Mouse (Mus musculus) ES-E14 (cell line): Measurements from ENCODE around the gene Cnih2. TPM values are rescaled to one million over a fixed set of nuclear protein-coding genes. Genes with fewer than 3 reads are reported as not detected.

Experiments
- DNase-seq: peaks from one replicate; pipeline ENCODE4 v3.0.0-alpha.2; 2013; ENCODE audit warnings: low read depth, low spot score
- H3K27ac ChIP-seq: 2 replicates; pipeline ENCODE4 v1.5.1; 2012; ENCODE audit warnings: low read depth, mild to moderate bottlenecking, low read length, moderate library complexity, mixed read lengths; ENCODE audit not compliant: poor library complexity, insufficient read depth, severe bottlenecking
- H3K36me3 ChIP-seq: 2 replicates; pipeline ENCODE4 v1.6.1; 2012; ENCODE audit warnings: mild to moderate bottlenecking, low read length, moderate library complexity, mixed read lengths; ENCODE audit not compliant: control insufficient read depth, poor library complexity, insufficient read depth, severe bottlenecking
- H3K4me1 ChIP-seq, 2 experiments: fragments of 150-350 bp in 1 of 2; sonication (generic) in 1 of 2; 2 replicates each; pipeline ENCODE4 v1.6.1; 2012; ENCODE audit warnings: low read length in 2 of 2, mild to moderate bottlenecking in 1 of 2, mixed read lengths in 1 of 2; ENCODE audit not compliant: control insufficient read depth in 2 of 2, insufficient read depth in 2 of 2, poor library complexity in 1 of 2
- H3K4me3 ChIP-seq, 2 experiments: fragments of 150-350 bp in 1 of 2; sonication (generic) in 1 of 2; 2 replicates each; pipeline ENCODE4 v1.5.1; 2012; ENCODE audit warnings: low read length in 2 of 2, low read depth in 1 of 2, mild to moderate bottlenecking in 1 of 2, mixed read lengths in 1 of 2; ENCODE audit not compliant: insufficient read depth in 1 of 2, poor library complexity in 1 of 2, severe bottlenecking in 1 of 2
- H3K9ac ChIP-seq: 2 replicates; pipeline ENCODE4 v1.6.1; 2012; ENCODE audit warnings: low read depth, mild to moderate bottlenecking, low read length, mixed read lengths; ENCODE audit not compliant: poor library complexity, insufficient read depth, severe bottlenecking
- H3K9me3 ChIP-seq: fragments of 150-350 bp; sonication (generic); 2 replicates; pipeline ENCODE4 v1.6.1; 2012; ENCODE audit warnings: low read depth, mild to moderate bottlenecking, low read length; ENCODE audit not compliant: control insufficient read depth, insufficient read depth
- CHD2 ChIP-seq: IDR thresholded peaks from 2 replicates; pipeline ENCODE4 v1.6.1; 2014; ENCODE audit warnings: mild to moderate bottlenecking, low read depth, low read length, inconsistent platforms
- HCFC1 ChIP-seq: IDR thresholded peaks from 2 replicates; pipeline ENCODE4 v1.6.1; 2012; ENCODE audit warnings: low read length, inconsistent platforms, borderline replicate concordance; ENCODE audit not compliant: insufficient read depth
- MAFK ChIP-seq: IDR thresholded peaks from 2 replicates; pipeline ENCODE4 v1.6.1; 2014; ENCODE audit warnings: mild to moderate bottlenecking, low read depth, low read length, inconsistent platforms; ENCODE audit not compliant: insufficient read depth
- ZC3H11A ChIP-seq: IDR thresholded peaks from 2 replicates; pipeline ENCODE4 v1.6.1; 2012; ENCODE audit warnings: low read depth, mild to moderate bottlenecking, inconsistent platforms, low read length, borderline replicate concordance
- ZNF384 ChIP-seq: IDR thresholded peaks from 2 replicates; pipeline ENCODE4 v1.6.1; 2012; ENCODE audit warnings: low read depth, low read length, inconsistent platforms
- in situ Hi-C, 2 experiments: fragments of 600-800 bp; cut with MboI; formaldehyde crosslinking; loops; one replicate each; pipeline ENCODE4 v1.15.1; 2025; ENCODE audit warnings: low sequenced_read_pairs in 2 of 2, inconsistent platforms in 1 of 2; ENCODE audit not compliant: unreplicated experiment in 2 of 2
- total RNA-seq: library from RNA; depleted of rRNA; stranded (reverse); fragments of 300-350 nt; gene quantifications from 2 replicates; pipeline ENCODE4 v1.2.3, GENCODE M21; 2012; rRNA removed

The Cnih2 gene
- total RNA-seq, 1 experiment: 2.5 TPM

DNA sequence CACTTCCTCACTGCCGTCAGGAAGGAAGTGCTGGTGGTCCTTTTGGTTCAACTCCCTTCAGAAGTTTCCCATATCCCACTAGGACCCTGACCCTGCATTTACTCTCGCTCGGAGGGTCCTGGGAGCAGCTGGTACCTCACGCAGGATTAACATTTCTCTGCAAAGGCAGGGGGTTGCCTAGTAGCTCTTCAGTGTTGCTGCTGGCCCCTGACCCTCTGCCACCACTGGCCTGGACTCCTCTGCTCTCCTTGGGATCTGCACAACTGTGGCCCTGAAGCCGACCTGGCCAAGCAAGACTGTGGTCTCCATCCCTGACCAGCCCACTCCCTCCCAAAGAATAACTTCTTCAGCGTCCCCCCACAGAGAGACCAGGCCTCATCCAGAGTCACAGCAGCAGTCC, 49.0 kb downstream of the Cnih2 start:
- DNase-seq: no peak
- H3K27ac ChIP-seq: 0 out of 2 replicates have a peak overlapping the region, but pooled peaks have one; percentile 13
- H3K36me3 ChIP-seq: peaks cover 18% of the 10 kb centered on the region; the same call in 1 of the 2 replicates
- H3K4me3 ChIP-seq: no peak overlapping the region
- peaks cover 5 to 28% of the 10 kb centered on the region in 2 experiments; a peak in 3 of 4 replicates for H3K4me1 ChIP-seq
- in situ Hi-C loops: no loop called here
- no peaks in the 10 kb centered on the region for H3K9me3 ChIP-seq
- H3K9ac ChIP-seq: no peak overlapping the region
- no peak for TF ChIP-seq HCFC1
- no peak for TF ChIP-seq CHD2
- TF ChIP-seq MAFK: no peak
- no peak for TF ChIP-seq ZC3H11A
- no peak for TF ChIP-seq ZNF384

DNA sequence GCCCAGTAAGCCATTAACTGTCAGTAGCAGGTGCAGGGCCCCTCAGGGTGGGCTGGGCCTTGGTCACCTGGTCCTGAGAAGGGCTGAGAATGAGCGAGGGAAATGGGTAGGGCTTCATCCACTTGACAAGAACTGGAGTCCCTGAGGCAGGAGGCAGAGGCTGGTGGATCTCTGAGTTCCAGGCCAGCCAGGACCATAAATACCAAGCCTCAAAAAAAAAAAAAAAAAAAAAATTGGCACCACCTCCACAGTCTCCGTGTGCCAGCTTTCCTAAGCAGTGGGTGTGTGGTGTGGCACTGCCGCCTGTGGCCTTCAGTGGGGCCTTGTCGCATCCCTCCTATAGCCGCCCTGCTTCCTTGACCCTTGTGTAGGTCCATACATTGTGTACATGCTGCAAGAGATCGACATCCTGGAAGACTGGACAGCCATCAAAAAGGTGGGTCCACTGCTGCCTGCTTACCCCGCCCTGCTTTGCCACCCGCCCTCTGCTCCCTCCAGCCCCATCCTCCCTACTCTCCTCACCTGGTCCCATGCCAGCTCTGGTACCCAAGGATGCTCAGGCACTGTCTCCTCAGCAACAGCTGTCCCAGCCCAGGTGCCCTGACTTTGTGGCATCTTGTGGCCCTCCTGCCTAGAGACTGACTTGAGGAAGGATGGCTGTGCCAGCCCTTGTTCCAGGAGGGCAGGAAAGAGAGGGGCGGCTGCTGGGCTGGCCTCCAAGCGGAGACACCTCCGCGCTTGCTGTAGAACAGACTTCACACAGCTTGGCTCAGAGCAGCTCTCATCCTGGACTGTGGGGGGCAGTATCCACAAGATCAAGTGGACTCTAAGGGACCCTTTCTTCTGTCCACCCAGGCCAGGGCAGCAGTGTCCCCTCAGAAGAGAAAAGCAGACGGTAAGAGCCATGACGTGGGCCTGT, 49.9 kb downstream of the Cnih2 start:
- H3K9me3 ChIP-seq: no peaks in the 10 kb centered on the region
- TF ChIP-seq MAFK: no peak
- TF ChIP-seq ZNF384: no peak
- TF ChIP-seq CHD2: no peak
- no peak for TF ChIP-seq HCFC1
- TF ChIP-seq ZC3H11A: no peak
- no peak overlapping the region for H3K4me3 ChIP-seq
- peaks cover 5 to 27% of the 10 kb centered on the region in 2 experiments; a peak in 3 of 4 replicates for H3K4me1 ChIP-seq
- no peak overlapping the region for H3K9ac ChIP-seq
- no peak for DNase-seq
- in situ Hi-C loops: no loop called here
- H3K36me3 ChIP-seq: peaks cover 18% of the 10 kb centered on the region; the same call in 1 of the 2 replicates
- no peak overlapping the region for H3K27ac ChIP-seq

DNA sequence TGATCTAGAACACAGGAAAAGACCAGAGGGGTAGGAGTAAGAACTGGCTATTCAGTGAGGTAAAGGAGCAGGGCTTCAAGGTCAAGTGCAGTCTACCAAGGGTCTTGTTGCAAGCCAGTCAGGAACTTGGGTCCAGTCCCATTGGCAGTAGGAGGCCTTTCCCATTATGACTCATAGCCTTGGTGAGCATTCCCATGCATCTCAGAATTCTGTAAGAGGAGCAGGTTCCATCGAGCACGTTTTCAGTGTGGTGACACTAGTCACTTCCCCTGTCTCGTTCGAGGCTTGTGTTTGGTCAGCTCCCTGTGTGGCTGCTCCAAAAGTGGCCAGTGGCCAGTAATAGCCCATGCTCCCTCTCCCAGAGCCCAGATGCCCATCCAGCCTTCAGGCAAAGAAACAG, 52.8 kb downstream of the Cnih2 start:
- no peak for TF ChIP-seq ZNF384
- TF ChIP-seq MAFK: no peak
- no peak for TF ChIP-seq CHD2
- no peak for TF ChIP-seq ZC3H11A
- TF ChIP-seq HCFC1: no peak
- no peak overlapping the region for H3K9ac ChIP-seq
- peaks cover 2 to 7% of the 10 kb centered on the region in 2 experiments; a peak in 2 of 4 replicates for H3K4me1 ChIP-seq
- peaks cover 18% of the 10 kb centered on the region; the same call in 1 of the 2 replicates for H3K36me3 ChIP-seq
- in situ Hi-C loops: no loop called here
- H3K4me3 ChIP-seq: no peak overlapping the region
- H3K9me3 ChIP-seq: no peaks in the 10 kb centered on the region
- H3K27ac ChIP-seq: no peak overlapping the region
- no peak for DNase-seq

Other genes with a start within 250 kb of the Cnih2 start
- gene Ctsf, start 243.4 kb downstream of the Cnih2 start, total RNA-seq: 59.2 and 98.6 TPM in 2 replicates
- 48.4 and 91.8 TPM in 2 replicates for gene Actn3, start 220.6 kb downstream of the Cnih2 start, total RNA-seq
- 12.4 and 15.7 TPM in 2 replicates for gene Zdhhc24, start 219.9 kb downstream of the Cnih2 start, total RNA-seq
- gene Bbs1, start 191.9 kb downstream of the Cnih2 start, total RNA-seq: 5.4 and 6.8 TPM in 2 replicates
- 126 and 143 TPM in 2 replicates for gene Dpp3, start 170.2 kb downstream of the Cnih2 start, total RNA-seq
- gene Peli3, start 155.4 kb downstream of the Cnih2 start, total RNA-seq: 0.76 and 2.1 TPM in 2 replicates
- gene Mrpl11, start 136.4 kb downstream of the Cnih2 start, total RNA-seq: 79.8 and 102 TPM in 2 replicates
- 0.05 and 0.09 TPM in 2 replicates for gene Npas4, start 108.2 kb downstream of the Cnih2 start, total RNA-seq
- gene Slc29a2, start 74.7 kb downstream of the Cnih2 start, total RNA-seq: 21.0 and 33.4 TPM in 2 replicates
- gene B4gat1, start 59.7 kb downstream of the Cnih2 start, total RNA-seq: 14.1 and 27.2 TPM in 2 replicates
- 3.2 and 4.3 TPM in 2 replicates for gene AC124502.3, start 59.6 kb downstream of the Cnih2 start, total RNA-seq
- 18.6 and 24.1 TPM in 2 replicates for gene Brms1, start 57.2 kb downstream of the Cnih2 start, total RNA-seq
- gene Rin1, start 48.0 kb downstream of the Cnih2 start, total RNA-seq: 9.0 and 16.5 TPM in 2 replicates
- 4.5 and 9.0 TPM in 2 replicates for gene Cd248, start 30.4 kb downstream of the Cnih2 start, total RNA-seq
- 0.89 and 2.3 TPM in 2 replicates for gene Tmem151a, start 13.0 kb downstream of the Cnih2 start, total RNA-seq
- gene Yif1a, start 10.0 kb downstream of the Cnih2 start, total RNA-seq: 84.4 and 110 TPM in 2 replicates
- gene Rab1b, start 8.6 kb upstream of the Cnih2 start, total RNA-seq: 78.5 and 96.9 TPM in 2 replicates
- 14.7 and 22.9 TPM in 2 replicates for gene Klc2, start 20.0 kb upstream of the Cnih2 start, total RNA-seq
- gene Pacs1, start 174.6 kb upstream of the Cnih2 start, total RNA-seq: 5.4 and 7.2 TPM in 2 replicates
- 165 and 175 TPM in 2 replicates for gene Sf3b2, start 196.9 kb upstream of the Cnih2 start, total RNA-seq
- 2.1 and 3.2 TPM in 2 replicates for gene Gal3st3, start 199.8 kb upstream of the Cnih2 start, total RNA-seq
- not detected in 2 replicates for gene Catsper1, start 237.2 kb upstream of the Cnih2 start, total RNA-seq